Mouse (Mus musculus) small intestine, adult 2 months (tissue): ENCODE measurements at regions not wholly inside any gene's neighbourhood (a gene's known extent, or its start where the extent isn't known, plus 50 kb on each side); places are given as distances from the start of the nearest gene placed in this dataset.

Experiments used
- CTCF ChIP-seq: fragments of 200-500 bp; IDR thresholded peaks from 2 replicates; pipeline ENCODE4 v1.5.1; 2012; ENCODE audit warnings: low read depth, mild to moderate bottlenecking, control low read depth, inconsistent platforms, low read length, moderate library complexity, mixed read lengths; ENCODE audit not compliant: insufficient replicate concordance, insufficient read length; ENCODE audit errors: extremely low read depth
- POLR2A ChIP-seq: fragments of 200-500 bp; IDR thresholded peaks from 2 replicates; pipeline ENCODE4 v1.6.1; 2012; ENCODE audit warnings: low read depth, mild to moderate bottlenecking, control low read depth, inconsistent platforms, low read length, moderate library complexity

- no peak for TF ChIP-seq POLR2A
- TF ChIP-seq CTCF, result no peak
These were observed 150.8 kb upstream of the Dapk1 start for GRCm38 (mm10) chr13:60450721-60451506.
